In genomic region chr6:128754748-128755401, GRCm38 (mm10) we compare ENCODE assay signal across 18 mouse cellular contexts. TPM values are rescaled to one million over a fixed set of nuclear protein-coding genes. Genes with fewer than 3 reads are reported as not detected.
A peak's percentile ranks its signal among the peaks of the same experiment; 100 is the strongest.
DNase-seq lines count a peak whose midpoint lies in the region; ATAC-seq and TF ChIP-seq lines count a peak whose summit lies in the region.
"Not testable (repeated sequence)": the region's sequence is repeated elsewhere in the genome, so short reads cannot be mapped to it uniquely, and the experiment has no call there.
"Had no signal": no experiment of that assay in that cellular context is flagged by ENCODE, and none has a peak within 500 bp of the region (broad histone marks: within the 10 kb centered on the region; RNA-seq: fewer than 3 reads in every experiment).

No protein-coding gene starts in this region.

- not testable (repeated sequence) for H3K4me1 ChIP-seq in forebrain, embryonic 15.5 days; heart, embryonic 15.5 days (replicated peaks); hindbrain, postnatal 0 days (ENCODE audit: insufficient read depth, low read length); limb, embryonic 15.5 days; liver, postnatal 0 days (ENCODE audit: insufficient read depth); midbrain, embryonic 16.5 days (ENCODE audit: control insufficient read depth, insufficient read depth, low read length)

- not testable (repeated sequence) for H3K4me3 ChIP-seq in forebrain, embryonic 15.5 days; hindbrain, postnatal 0 days (ENCODE audit: low read length); liver, postnatal 0 days (ENCODE audit: low read depth, low read length); midbrain, embryonic 16.5 days (ENCODE audit: low read depth, low read length)
- H3K4me3 ChIP-seq in heart, embryonic 15.5 days, result peak overlapping the region; percentile 27; the same call in 1 of the 2 replicates
- 0 out of 2 replicates have a peak overlapping the region, but pooled peaks have one; percentile 7 for H3K4me3 ChIP-seq in limb, embryonic 15.5 days

- H3K36me3 ChIP-seq in forebrain, embryonic 15.5 days; heart, embryonic 15.5 days; hindbrain, postnatal 0 days (ENCODE audit: insufficient read depth, low read length); limb, embryonic 15.5 days; liver, postnatal 0 days (replicated peaks; ENCODE audit: insufficient read depth, low read length); midbrain, embryonic 16.5 days (ENCODE audit: control insufficient read depth, insufficient read depth, low read length): not testable (repeated sequence)

- not testable (repeated sequence) for H3K9me3 ChIP-seq in forebrain, embryonic 15.5 days; heart, embryonic 15.5 days (replicated peaks); hindbrain, postnatal 0 days (ENCODE audit: low read length); limb, embryonic 15.5 days; liver, postnatal 0 days (ENCODE audit: low read length); midbrain, embryonic 16.5 days (replicated peaks; ENCODE audit: control insufficient read depth, low read length, poor library complexity, severe bottlenecking)

- ATAC-seq in forebrain, embryonic 15.5 days (replicated peaks), result 0 out of 2 replicates have a peak, but pooled peaks have one; percentile 4
- ATAC-seq in heart, embryonic 15.5 days (replicated peaks; ENCODE audit: insufficient number of reproducible peaks, insufficient read depth, low FRiP score, low read depth); hindbrain, postnatal 0 days; limb, embryonic 15.5 days (ENCODE audit: insufficient number of reproducible peaks, low FRiP score, low TSS enrichment, low read depth); midbrain, embryonic 16.5 days: not testable (repeated sequence)
- ATAC-seq in liver, postnatal 0 days, result peak; percentile 89

- H3K27ac ChIP-seq in forebrain, embryonic 15.5 days (replicated peaks), result not testable (repeated sequence)
- H3K27ac ChIP-seq in heart, embryonic 15.5 days, result peak overlapping the region; percentile 61
- H3K27ac ChIP-seq in hindbrain, postnatal 0 days, result peak overlapping the region; percentile 69; the same call in 1 of the 2 replicates
- peak overlapping the region; percentile 65 for H3K27ac ChIP-seq in limb, embryonic 15.5 days
- peak overlapping the region; percentile 81 for H3K27ac ChIP-seq in liver, postnatal 0 days (ENCODE audit: low read depth)
- peak overlapping the region; percentile 64 for H3K27ac ChIP-seq in midbrain, embryonic 16.5 days (ENCODE audit: low read length)

- peak; percentile 19 for DNase-seq in cerebellum, adult 11-12 months
- DNase-seq in hindbrain, postnatal 0 days (ENCODE audit: low spot score); liver, postnatal 0 days: not testable (repeated sequence)
- DNase-seq in yolk sac, embryonic 10.5 days (ENCODE audit: low spot score), result peak; percentile 82

- H3K27me3 ChIP-seq in forebrain, embryonic 15.5 days; heart, embryonic 15.5 days; hindbrain, postnatal 0 days (ENCODE audit: insufficient read depth, low read length); limb, embryonic 15.5 days; liver, postnatal 0 days (ENCODE audit: insufficient read depth, low read length); midbrain, embryonic 16.5 days (ENCODE audit: control insufficient read depth, insufficient read depth, low read depth, low read length): not testable (repeated sequence)

- H3K4me2 ChIP-seq in forebrain, embryonic 15.5 days (replicated peaks); hindbrain, postnatal 0 days (ENCODE audit: low read depth, low read length); liver, postnatal 0 days (ENCODE audit: low read depth, low read length): not testable (repeated sequence)
- peak overlapping the region; percentile 44 for H3K4me2 ChIP-seq in heart, embryonic 15.5 days
- H3K4me2 ChIP-seq in limb, embryonic 15.5 days, result peak overlapping the region; percentile 20
- peak overlapping the region; percentile 34 for H3K4me2 ChIP-seq in midbrain, embryonic 16.5 days (ENCODE audit: low read length)

- TF ChIP-seq CTCF in hindbrain, postnatal 0 days (IDR thresholded peaks at IDR 0.05; ENCODE audit: low read depth); liver, postnatal 0 days (IDR thresholded peaks at IDR 0.05; ENCODE audit: low read depth): not testable (repeated sequence)

- H3K9ac ChIP-seq in forebrain, embryonic 15.5 days (replicated peaks); hindbrain, postnatal 0 days (replicated peaks; ENCODE audit: low read length); limb, embryonic 15.5 days: not testable (repeated sequence)
- H3K9ac ChIP-seq in heart, embryonic 15.5 days, result peak overlapping the region; percentile 25; the same call in 1 of the 2 replicates
- peak overlapping the region; percentile 1; the same call in 1 of the 2 replicates for H3K9ac ChIP-seq in liver, postnatal 0 days (replicated peaks)
- H3K9ac ChIP-seq in midbrain, embryonic 16.5 days (ENCODE audit: low read depth, low read length), result peak overlapping the region; percentile 31; the same call in 1 of the 2 replicates

- peak; percentile 51 for TF ChIP-seq EP300 in liver, postnatal 0 days (IDR thresholded peaks at IDR 0.05; ENCODE audit: low read depth)

- 85% methylated on average over 12 of the region's 12 CpGs for WGBS in forebrain, embryonic 15.5 days
- WGBS in heart, embryonic 15.5 days, result 71% methylated on average over 12 of the region's 12 CpGs
- 83% methylated on average over 12 of the region's 12 CpGs for WGBS in hindbrain, postnatal 0 days
- 73% methylated on average over 12 of the region's 12 CpGs for WGBS in limb, embryonic 15.5 days
- WGBS in liver, postnatal 0 days (ENCODE audit: insufficient replicate concordance), result 44% methylated on average over 12 of the region's 12 CpGs
- WGBS in midbrain, embryonic 16.5 days, result 77% methylated on average over 12 of the region's 12 CpGs

RNA-seq across cellular contexts. Expression of gene Klrb1, which starts 32.0 kb away (rescaled TPM):
- polyA plus RNA-seq in forebrain, embryonic 15.5 days (2015; fragmentation: Nextera tagmentation; extraction: Ambion mirVana), result 0.26 TPM in 1 of 2 replicates, not detected in the other
- polyA plus RNA-seq in heart, embryonic 15.5 days (2015; fragmentation: Nextera tagmentation; extraction: Ambion mirVana), result not detected in 2 replicates
- total RNA-seq in hindbrain, postnatal 0 days (2014; rRNA removed), result 0.31 and 1.9 TPM in 2 replicates
- polyA plus RNA-seq in hindbrain, postnatal 0 days (2015; fragmentation: Nextera tagmentation; extraction: Ambion mirVana), result 1.1 and 1.2 TPM in 2 replicates
- not detected in 2 replicates for polyA plus RNA-seq in limb, embryonic 15.5 days (2015; fragmentation: Nextera tagmentation; extraction: Ambion mirVana)
- not detected in 2 replicates for polyA plus RNA-seq in liver, postnatal 0 days (2015; fragmentation: Nextera tagmentation; extraction: Ambion mirVana)
- polyA plus RNA-seq in midbrain, embryonic 16.5 days (2015; fragmentation: Nextera tagmentation; extraction: Ambion mirVana), result 0.90 and 1.3 TPM in 2 replicates
- total RNA-seq: adrenal gland, adult 18-20 months; gastrocnemius, postnatal 14 days; heart, adult 8-10 months; heart, postnatal 4 days; left cerebral cortex, adult 2 months; megakaryocyte progenitor cell, adult 5-6 weeks had no signal
- polyA plus RNA-seq: frontal cortex, adult 2 months; limb, embryonic 10.5 days; lung, postnatal 0 days had no signal

RNA-seq across cellular contexts. Expression of gene Klrb1c, which starts 34.1 kb away (rescaled TPM):
- polyA plus RNA-seq in forebrain, embryonic 15.5 days (2015; fragmentation: Nextera tagmentation; extraction: Ambion mirVana), result not detected in 2 replicates
- 0.10 and 0.11 TPM in 2 replicates for polyA plus RNA-seq in heart, embryonic 15.5 days (2015; fragmentation: Nextera tagmentation; extraction: Ambion mirVana)
- 0.10 TPM in 1 of 2 replicates, not detected in the other for total RNA-seq in hindbrain, postnatal 0 days (2014; rRNA removed)
- polyA plus RNA-seq in hindbrain, postnatal 0 days (2015; fragmentation: Nextera tagmentation; extraction: Ambion mirVana), result 0.13 and 0.14 TPM in 2 replicates
- 0.07 TPM in 1 of 2 replicates, not detected in the other for polyA plus RNA-seq in limb, embryonic 15.5 days (2015; fragmentation: Nextera tagmentation; extraction: Ambion mirVana)
- 0.64 and 1.1 TPM in 2 replicates for polyA plus RNA-seq in liver, postnatal 0 days (2015; fragmentation: Nextera tagmentation; extraction: Ambion mirVana)
- polyA plus RNA-seq in midbrain, embryonic 16.5 days (2015; fragmentation: Nextera tagmentation; extraction: Ambion mirVana), result not detected in 2 replicates
- total RNA-seq: CH12.LX; heart, postnatal 4 days; left cerebral cortex, adult 2 months had no signal
- polyA plus RNA-seq: frontal cortex, adult 2 months; limb, embryonic 10.5 days had no signal
